Mouse (Mus musculus): ENCODE results near the gene Gpr25.

The Gpr25 gene

GRCm38 (mm10) chr1:136260635-136261238 lies at the start of gene Gpr25:
Gene Gpr25 (minus strand): TSS chr1:136260873.
- in situ Hi-C loops (cut with MboI; ENCODE audit: low sequenced_read_pairs) = no loop called here

- in situ Hi-C loops (cut with MboI; ENCODE audit: low sequenced_read_pairs) = no loop called here
Measured at GRCm38 (mm10) chr1:136309193-136309592, 48.5 kb upstream of the Gpr25 start.

GRCm38 (mm10) chr1:136306424-136306823 lies 45.8 kb upstream of the Gpr25 start:
- in situ Hi-C loops (cut with MboI; ENCODE audit: low sequenced_read_pairs) = no loop called here

GRCm38 (mm10) chr1:136293961-136294360 lies 33.3 kb upstream of the Gpr25 start:
- in situ Hi-C loops (cut with MboI; ENCODE audit: low sequenced_read_pairs) = no loop called here

GRCm38 (mm10) chr1:136289803-136290202 lies 29.1 kb upstream of the Gpr25 start:
- in situ Hi-C loops (cut with MboI; ENCODE audit: low sequenced_read_pairs) = no loop called here

- in situ Hi-C loops (cut with MboI; ENCODE audit: low sequenced_read_pairs) = no loop called here
Measured at GRCm38 (mm10) chr1:136277366-136277765, 16.7 kb upstream of the Gpr25 start.

GRCm38 (mm10) chr1:136268224-136268623 lies 7.6 kb upstream of the Gpr25 start:
- in situ Hi-C loops (cut with MboI; ENCODE audit: low sequenced_read_pairs) = no loop called here

GRCm38 (mm10) chr1:136266127-136266526 lies 5.5 kb upstream of the Gpr25 start:
- in situ Hi-C loops (cut with MboI; ENCODE audit: low sequenced_read_pairs) = no loop called here

GRCm38 (mm10) chr1:136263355-136263754 lies 2.7 kb upstream of the Gpr25 start:
- in situ Hi-C loops (cut with MboI; ENCODE audit: low sequenced_read_pairs) = no loop called here

- in situ Hi-C loops (cut with MboI; ENCODE audit: low sequenced_read_pairs) = no loop called here
Measured at GRCm38 (mm10) chr1:136259893-136260634, 609 bp downstream of the Gpr25 start.

GRCm38 (mm10) chr1:136259543-136259892 lies 1.2 kb downstream of the Gpr25 start:
- in situ Hi-C loops (cut with MboI; ENCODE audit: low sequenced_read_pairs) = no loop called here

- in situ Hi-C loops (cut with MboI; ENCODE audit: low sequenced_read_pairs) = no loop called here
Measured at GRCm38 (mm10) chr1:136258495-136258894, 2.2 kb downstream of the Gpr25 start.

- in situ Hi-C loops (cut with MboI; ENCODE audit: low sequenced_read_pairs) = no loop called here
Measured at GRCm38 (mm10) chr1:136255657-136256056, 5.0 kb downstream of the Gpr25 start.

GRCm38 (mm10) chr1:136255174-136255573 lies 5.5 kb downstream of the Gpr25 start:
- in situ Hi-C loops (cut with MboI; ENCODE audit: low sequenced_read_pairs) = no loop called here

GRCm38 (mm10) chr1:136254503-136255065 lies 6.1 kb downstream of the Gpr25 start:
- in situ Hi-C loops (cut with MboI; ENCODE audit: low sequenced_read_pairs) = no loop called here

- in situ Hi-C loops (cut with MboI; ENCODE audit: low sequenced_read_pairs) = no loop called here
Measured at GRCm38 (mm10) chr1:136253472-136253871, 7.2 kb downstream of the Gpr25 start.

- in situ Hi-C loops (cut with MboI; ENCODE audit: low sequenced_read_pairs) = no loop called here
Measured at GRCm38 (mm10) chr1:136249662-136250061, 11.0 kb downstream of the Gpr25 start.

GRCm38 (mm10) chr1:136247393-136247792 lies 13.3 kb downstream of the Gpr25 start:
- in situ Hi-C loops (cut with MboI; ENCODE audit: low sequenced_read_pairs) = no loop called here

GRCm38 (mm10) chr1:136244469-136244868 lies 16.2 kb downstream of the Gpr25 start:
- in situ Hi-C loops (cut with MboI; ENCODE audit: low sequenced_read_pairs) = no loop called here

- in situ Hi-C loops (cut with MboI; ENCODE audit: low sequenced_read_pairs) = no loop called here
Measured at GRCm38 (mm10) chr1:136241801-136242200, 18.9 kb downstream of the Gpr25 start.

- in situ Hi-C loops (cut with MboI; ENCODE audit: low sequenced_read_pairs) = no loop called here
Measured at GRCm38 (mm10) chr1:136238495-136238894, 22.2 kb downstream of the Gpr25 start.

GRCm38 (mm10) chr1:136234595-136235092 lies 26.0 kb downstream of the Gpr25 start:
- in situ Hi-C loops (cut with MboI; ENCODE audit: low sequenced_read_pairs) = no loop called here

Measured in CH12F3 (cell line).